Mouse (Mus musculus): ENCODE data around the gene Ctps.

Gene Ctps

DNA sequence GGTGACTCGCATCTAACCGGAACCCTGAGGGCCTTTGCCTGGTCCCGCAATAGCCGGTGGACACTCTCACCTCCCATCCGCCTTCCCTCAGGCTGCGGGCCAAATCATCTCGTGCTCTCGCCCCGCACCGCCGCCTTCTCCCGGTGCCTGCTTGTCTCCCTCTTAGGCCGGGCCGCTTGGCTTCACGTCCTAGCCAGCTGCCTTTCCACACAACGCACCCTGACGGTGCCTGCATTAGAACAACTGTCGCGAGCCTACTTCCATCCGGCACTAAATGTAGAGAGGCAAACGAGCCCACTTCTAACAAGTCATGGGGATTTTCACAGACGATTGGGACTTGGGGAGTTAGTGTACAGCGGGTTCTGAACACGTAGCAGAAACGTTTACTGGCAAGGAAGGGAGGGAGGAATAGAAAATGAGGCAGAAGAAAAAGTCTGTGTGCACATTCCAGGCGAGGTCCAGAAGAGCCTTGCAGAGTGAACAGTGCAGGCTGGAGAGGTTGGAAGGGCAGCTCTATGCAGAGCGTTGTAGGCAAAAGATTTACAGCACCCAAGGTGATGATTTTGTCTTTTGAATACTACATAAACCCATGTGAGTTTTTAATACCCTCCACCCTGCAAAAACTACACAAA lies 478 bp upstream of the Ctps start:
- DNase-seq (ENCODE audit: low read depth), result no peak

DNA sequence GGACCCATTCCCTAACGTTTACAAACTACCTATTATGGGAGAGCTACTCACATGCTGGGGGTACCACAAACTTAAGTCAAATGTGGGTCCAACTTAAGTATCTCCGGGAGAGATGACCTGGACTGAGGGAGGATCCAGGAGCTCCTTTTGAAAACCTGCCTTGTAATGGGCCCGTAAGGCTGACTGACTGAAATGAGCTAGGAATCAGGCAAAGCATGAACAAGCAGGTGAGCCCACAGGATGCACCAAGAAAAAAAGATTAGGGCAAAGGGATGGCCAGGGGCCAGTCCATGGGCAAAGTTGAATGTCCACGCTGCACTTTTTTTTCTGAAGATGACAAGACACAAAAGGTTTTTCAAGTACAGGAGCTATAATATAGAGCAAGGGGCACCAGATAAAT lies 1.1 kb downstream of the Ctps start:
- DNase-seq (ENCODE audit: low read depth), result no peak

DNA sequence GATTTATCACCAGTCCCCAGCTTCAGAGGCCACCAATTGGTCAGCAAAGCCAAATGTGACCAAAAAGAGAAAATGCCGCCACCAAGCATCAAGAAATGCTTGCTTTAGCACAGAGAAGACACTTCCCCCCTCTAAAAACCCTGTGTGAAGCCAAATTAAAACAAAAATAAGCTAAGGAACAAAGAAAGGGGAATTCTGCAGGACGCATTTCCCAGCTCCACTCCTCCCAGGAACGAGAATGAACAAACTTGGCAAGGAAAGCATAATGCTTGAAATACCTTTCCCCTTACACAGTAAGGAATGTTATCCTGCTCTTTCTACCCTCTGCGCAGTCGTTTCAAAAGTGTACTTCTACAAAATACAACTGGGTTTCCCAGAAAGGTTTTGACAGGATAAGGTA lies 2.1 kb downstream of the Ctps start:
- DNase-seq (ENCODE audit: low read depth), result no peak

DNA sequence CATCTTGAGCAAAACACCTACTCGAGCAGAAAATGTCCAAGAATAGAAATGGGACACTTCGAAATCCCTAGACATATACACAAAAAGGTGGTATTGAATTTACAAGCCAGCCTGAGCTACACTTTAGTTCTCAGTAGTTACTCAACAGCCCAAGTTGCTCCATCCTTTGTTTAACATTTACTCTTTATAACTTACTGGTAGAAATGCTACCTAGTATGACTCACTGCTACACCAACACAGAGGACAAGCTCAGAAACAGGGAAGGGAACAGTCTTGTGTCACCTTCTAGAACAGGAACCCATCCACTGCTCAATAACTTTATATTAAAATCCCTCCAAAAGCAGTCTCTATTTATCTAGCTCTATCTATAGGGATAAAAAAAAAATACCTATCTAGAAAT lies 4.3 kb downstream of the Ctps start:
- no peak for DNase-seq (ENCODE audit: low read depth)

DNA sequence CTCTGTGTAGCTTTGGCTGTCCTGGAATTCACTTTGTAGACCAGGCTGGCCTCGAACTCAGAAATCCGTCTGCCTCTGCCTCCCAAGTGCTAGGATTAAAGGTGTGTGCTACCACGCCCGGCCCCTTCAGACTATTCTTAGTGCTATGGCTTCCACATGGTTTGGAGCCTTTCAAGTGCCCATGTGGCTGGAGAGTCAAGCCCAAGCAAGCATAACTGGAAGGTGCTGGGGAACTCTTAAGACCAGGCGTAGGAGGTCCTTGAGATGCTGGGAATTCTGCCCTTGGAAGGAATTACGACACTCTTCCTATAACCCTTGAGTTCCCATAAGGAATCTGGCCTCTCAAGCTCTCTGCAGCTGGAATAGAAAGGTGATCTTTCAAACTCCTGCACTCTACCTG lies 13.5 kb downstream of the Ctps start:
- DNase-seq (ENCODE audit: low read depth), result no peak

DNA sequence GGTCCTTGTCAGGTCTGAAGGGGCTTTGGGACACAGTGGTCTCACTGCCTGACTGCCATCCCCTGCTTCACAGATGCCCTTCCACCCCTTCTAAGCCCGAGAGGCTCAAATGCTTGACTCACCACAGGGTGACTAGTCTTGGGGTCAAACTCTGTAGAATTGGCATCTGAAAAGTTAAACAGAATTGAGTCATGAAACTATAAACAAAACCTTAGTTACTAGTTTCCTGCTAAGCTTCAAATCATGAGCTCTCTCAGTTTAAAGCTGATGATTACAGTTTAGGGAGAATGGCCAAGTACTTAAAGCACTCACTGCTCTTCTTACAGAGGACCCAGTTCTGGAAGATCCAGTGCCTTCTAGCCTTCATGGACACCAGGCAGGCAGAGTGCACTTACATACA lies 25.2 kb downstream of the Ctps start:
- no peak for DNase-seq (ENCODE audit: low read depth)

DNA sequence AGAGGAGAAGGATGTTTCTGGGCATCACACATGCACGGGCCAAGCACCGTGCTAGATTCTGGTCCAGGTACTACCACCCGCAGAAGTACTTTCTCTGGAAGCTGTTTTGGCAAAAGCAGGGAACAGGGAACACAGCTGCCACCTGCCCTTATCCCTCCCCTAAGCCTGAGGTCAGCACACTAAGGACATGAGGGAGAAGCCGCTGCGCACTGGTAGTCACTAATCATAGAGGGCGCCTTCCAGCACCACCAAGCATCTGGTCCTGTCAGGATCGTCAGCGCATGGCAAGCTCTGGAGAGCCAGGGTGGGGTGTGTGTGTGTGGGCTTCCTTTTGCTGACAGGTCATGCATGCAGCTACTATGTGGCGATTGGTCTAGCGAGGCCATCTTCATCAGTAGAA lies 31.4 kb downstream of the Ctps start:
- no peak for DNase-seq (ENCODE audit: low read depth)

DNA sequence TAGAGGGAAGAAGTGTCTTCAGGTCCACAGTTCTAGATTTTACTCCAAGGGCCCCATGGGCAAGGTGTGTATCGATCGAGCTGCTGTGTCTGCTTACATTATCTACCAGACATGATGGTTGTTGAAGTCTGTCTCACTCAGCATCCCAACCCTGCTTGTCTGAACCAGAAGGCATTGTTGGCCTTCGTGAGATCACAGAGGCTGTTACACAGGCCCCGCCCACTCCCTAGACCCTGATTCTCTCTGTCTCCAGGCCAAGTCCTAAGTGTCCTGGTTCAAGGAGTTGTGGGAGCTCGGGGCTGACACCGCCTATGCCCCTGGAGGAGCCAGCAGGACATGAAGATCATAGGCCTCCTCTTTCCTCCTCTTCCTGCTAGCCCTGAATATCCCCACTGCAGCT lies 38.1 kb downstream of the Ctps start, which contains the start of gene Slfnl1:
Gene Slfnl1, plus strand, starts transcription at position 246 of the 400 bp plus-strand sequence.
- no peak for DNase-seq (ENCODE audit: low read depth)

DNA sequence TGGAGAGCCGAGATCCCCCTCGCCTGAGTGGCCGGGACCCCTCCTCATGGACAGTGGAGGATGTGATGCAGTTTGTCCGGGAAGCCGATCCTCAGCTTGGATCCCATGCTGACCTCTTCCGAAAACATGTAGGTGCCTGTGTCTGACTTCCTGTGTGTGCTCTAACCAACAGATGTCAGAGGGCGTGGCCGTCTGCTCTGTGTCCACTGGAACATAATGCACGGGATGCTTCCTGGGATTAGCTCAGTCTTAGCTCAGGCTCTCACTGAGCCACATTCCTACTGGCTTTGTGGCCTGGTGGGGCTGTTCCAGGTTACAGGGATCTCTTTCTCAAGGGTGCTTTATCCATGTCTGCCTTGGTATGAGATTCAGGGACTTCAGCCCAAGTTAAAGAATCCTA lies 41.9 kb downstream of the Ctps start:
- DNase-seq (ENCODE audit: low read depth), result no peak

DNA sequence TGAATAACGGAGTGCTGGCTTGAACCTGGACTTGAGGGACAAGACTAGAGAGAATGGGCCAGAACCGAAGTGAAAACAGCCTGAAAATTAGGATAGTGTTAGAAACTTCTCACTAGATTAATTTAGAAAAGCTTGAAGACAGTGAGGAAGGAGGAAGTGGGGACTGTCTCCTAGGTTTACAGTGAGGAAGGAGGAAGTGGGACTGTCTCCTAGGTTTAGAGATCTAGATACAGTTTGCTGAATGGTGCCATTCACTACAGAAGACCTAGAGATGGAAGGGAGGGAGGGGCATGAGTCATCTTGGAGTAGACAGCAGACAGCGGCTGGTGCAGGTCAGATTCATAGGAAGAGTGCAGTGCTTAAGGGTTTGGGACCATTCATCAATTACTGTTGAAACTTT lies 47.0 kb downstream of the Ctps start:
- no peak for DNase-seq (ENCODE audit: low read depth)

DNA sequence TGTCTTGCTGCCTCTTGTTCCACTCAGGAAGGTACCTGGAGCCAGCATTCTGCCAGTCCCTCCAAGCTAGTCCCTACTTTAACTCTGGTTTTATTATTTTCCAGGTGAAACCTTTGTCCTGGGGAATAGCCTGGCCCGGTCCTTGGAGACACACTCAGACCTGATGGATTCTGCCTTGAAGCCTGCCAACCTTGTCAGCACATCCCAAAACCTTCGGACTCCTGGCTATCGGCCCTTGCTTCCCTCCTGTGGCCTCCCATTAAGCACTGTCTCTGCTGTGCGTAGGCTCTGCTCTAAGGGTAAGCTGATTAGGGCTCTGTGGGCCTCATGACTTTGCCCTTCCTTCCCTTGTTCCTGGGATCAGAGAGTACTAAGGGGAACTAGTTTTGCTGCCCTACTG lies 47.7 kb downstream of the Ctps start:
- DNase-seq (ENCODE audit: low read depth), result no peak

DNA sequence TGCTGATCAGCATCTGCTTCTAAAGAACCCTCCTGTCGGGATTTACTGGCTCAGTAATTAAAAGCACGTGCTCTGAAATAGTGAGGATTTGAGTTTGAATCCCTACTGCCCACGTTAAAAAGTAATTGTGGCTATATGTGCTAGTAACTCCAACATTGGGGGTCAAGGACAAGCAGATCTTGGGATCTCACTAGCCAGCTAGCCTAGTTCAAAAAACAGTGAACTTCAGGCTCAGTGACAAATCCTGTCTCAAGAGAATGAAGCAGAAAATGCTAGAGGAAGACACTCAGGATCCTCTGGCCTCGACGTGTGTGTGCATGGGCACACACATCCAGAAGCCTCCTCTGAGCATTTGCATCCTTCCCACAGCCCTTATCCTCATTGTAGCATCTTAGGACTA lies 48.3 kb downstream of the Ctps start:
- DNase-seq (ENCODE audit: low read depth), result no peak

DNA sequence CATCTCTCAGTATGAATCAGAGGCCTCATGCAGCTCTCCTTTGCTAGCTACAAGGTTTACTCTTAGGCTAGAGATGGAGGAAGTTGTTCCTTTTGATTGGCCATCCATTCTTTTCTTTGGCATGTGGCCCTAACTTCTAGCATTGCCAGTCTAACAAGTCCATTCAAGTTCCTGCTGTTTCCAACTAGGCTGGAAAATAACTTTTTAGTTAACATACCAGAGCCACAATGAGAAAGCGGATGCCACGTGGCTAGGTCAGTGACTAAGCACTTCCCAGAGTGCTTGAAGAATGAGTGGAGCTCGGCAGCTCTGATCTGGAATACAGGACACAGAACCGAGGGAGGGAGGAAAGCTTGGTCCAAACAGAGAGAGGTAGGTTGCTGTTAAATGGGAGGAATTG lies 52.7 kb downstream of the Ctps start:
- DNase-seq (ENCODE audit: low read depth), result no peak

DNA sequence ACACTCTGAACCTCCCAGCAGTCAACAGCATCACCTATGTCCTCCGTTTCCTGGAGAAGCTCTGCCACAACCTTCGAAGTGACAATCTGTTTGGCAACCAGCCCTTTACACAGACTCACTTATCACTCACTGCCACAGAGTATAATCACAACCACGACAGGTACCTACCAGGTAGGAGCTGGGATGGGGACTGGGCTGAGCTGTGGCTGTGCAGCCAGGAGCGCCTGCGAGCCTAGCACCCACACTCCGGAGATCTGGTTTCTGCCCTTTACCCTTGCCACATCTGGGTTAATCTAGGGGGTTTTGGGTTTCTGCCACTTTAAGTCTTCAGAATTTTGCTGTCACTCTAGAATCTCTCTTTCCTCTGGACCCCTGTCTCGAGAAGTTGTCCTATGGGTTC lies 53.2 kb downstream of the Ctps start:
- DNase-seq (ENCODE audit: low read depth), result no peak

DNA sequence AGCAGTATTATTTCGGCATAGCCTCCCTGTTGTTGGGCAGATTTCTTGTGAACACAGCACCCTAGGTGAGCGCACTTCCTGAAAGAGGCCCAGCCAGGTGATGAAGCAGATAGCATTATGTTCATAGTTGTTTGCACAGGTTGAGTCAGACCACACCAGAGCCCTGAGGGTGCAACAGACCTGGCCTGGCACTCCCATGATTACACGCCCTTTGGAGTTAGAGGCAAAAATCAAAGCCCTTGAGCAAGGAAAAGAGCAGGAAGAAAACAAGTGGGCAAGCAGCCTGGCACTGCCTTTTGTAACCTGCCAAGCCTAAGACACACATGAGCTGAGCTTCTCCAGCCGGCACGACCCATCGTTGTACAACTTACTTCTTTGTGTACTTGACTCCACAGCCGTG lies 53.6 kb downstream of the Ctps start:
- no peak for DNase-seq (ENCODE audit: low read depth)

DNA sequence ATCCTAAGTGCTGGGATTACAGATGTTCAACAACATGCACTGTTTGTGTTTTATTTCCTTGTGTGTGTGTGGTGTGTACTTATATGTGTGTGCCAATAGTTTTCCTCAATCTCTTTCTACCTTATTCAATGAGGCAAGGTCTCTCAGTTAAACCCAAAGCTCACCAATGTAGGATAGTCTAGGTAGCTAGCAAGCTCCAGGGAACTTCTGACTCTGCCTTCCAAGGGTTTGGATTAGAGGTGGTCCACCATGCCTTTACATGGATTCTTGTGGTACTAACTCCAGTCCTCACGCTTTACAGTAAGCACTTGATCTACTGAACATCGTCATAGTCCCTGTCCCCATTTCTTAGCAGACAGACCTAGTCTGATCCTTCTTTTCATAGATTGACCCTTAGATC lies 55.7 kb downstream of the Ctps start:
- DNase-seq (ENCODE audit: low read depth), result no peak

DNA sequence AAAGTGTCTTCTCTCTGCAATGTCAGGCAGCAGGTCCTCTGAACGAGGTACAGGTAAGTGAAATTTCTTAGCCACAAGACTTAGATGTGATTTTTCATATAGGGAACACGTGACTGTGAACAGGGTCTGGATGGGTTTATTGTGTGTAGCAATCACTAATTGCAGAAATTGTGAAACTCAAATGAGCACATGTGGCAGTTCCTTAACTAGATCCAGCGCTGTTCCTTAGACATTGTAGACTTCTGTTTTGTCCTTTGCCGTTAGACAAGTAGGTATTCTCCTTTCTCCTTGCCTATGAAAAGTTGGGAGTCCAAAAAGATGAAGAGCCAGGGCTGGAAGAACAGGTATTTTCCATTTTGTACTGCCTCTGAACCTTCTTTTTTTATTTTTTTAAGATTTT lies 58.9 kb downstream of the Ctps start:
- no peak for DNase-seq (ENCODE audit: low read depth)

DNA sequence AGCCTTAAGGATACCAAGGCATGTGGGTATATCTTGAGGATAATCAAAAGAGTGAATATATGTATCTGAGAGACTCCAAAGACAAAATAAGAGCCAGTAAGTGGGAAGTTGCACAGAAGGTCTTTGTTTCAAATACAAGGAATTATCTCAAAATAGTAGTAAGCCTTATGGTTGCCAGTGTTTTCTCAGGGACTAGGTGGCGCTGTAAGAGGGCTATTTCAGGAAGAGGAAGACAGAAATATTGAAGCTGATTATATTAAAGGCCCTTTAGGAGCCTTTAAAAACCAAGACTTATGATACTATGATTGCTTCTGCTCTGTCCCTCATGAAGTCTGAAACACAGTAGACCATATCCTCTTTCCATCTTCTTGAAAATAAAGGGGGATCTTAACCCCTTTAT lies 63.1 kb downstream of the Ctps start:
- DNase-seq (ENCODE audit: low read depth), result no peak
